Mouse (Mus musculus): ENCODE results near the gene Nexmif. TPM values are rescaled to one million over a fixed set of nuclear protein-coding genes. Genes with fewer than 3 reads are reported as not detected.

The Nexmif gene
- not detected for polyA plus RNA-seq (2017; shearing (Covaris generic))

GRCm38 (mm10) chrX:104200736-104201591 lies at the start of gene Nexmif:
Gene Nexmif (minus strand): TSS chrX:104201185.

Other genes with a start within 250 kb of the Nexmif start
- gene Rlim, start 219.9 kb downstream of the Nexmif start, polyA plus RNA-seq (2017; shearing (Covaris generic)) = 41.2 TPM
- gene Abcb7, start 212.7 kb upstream of the Nexmif start, polyA plus RNA-seq (2017; shearing (Covaris generic)) = 22.7 TPM

Data from CD4-positive, CD25-positive, alpha-beta regulatory T cell, adult 9 weeks (primary cell).